Mouse (Mus musculus): ENCODE data around the gene Dst.

- TF ChIP-seq CTCF (conservative IDR thresholded peaks at IDR 0.05; ENCODE audit: low read length) (peak; percentile 90), NANOG (IDR thresholded peaks at IDR 0.05; ENCODE audit: borderline replicate concordance, low read length) (no peak)
Observed at GRCm38 (mm10) chr1:34189970-34190369, 281.9 kb downstream of the Dst start.

Measured in E14TG2a.4 (cell line).